Mouse (Mus musculus) hindbrain, postnatal 0 days (tissue): ENCODE results near the gene Nucb1. TPM values are rescaled to one million over a fixed set of nuclear protein-coding genes. Genes with fewer than 3 reads are reported as not detected.
"Not testable (repeated sequence)": the region's sequence is repeated elsewhere in the genome, so short reads cannot be mapped to it uniquely, and the experiment has no call there.

Experiments used
- ATAC-seq: fragments of 200-750 bp; cut with Nextera tagmentation; 2 replicates; pipeline ENCODE4 v1.8.0; 2017; ENCODE audit warnings: mild to moderate bottlenecking, moderate TSS enrichment, moderate library complexity
- DNase-seq: peaks from one replicate; pipeline ENCODE4 v3.0.0-alpha.2; 2015; ENCODE audit warnings: low spot score
- H3K27ac ChIP-seq: fragments of 300-500 bp; sonication (generic); 2 replicates; pipeline ENCODE4 v1.5.1; 2014; ENCODE audit warnings: mild to moderate bottlenecking
- H3K27me3 ChIP-seq: fragments of 300-500 bp; sonication (generic); 2 replicates; pipeline ENCODE4 v1.6.1; 2014; ENCODE audit warnings: low read length, mixed read lengths; ENCODE audit not compliant: insufficient read depth
- H3K36me3 ChIP-seq: fragments of 300-500 bp; sonication (generic); 2 replicates; pipeline ENCODE4 v1.6.1; 2014; ENCODE audit warnings: low read length, mixed read lengths; ENCODE audit not compliant: insufficient read depth
- H3K4me1 ChIP-seq: fragments of 300-500 bp; sonication (generic); 2 replicates; pipeline ENCODE4 v1.6.1; 2014; ENCODE audit warnings: antibody characterized with exemption, low read length, mixed read lengths; ENCODE audit not compliant: insufficient read depth
- H3K4me2 ChIP-seq: fragments of 300-500 bp; sonication (generic); 2 replicates; pipeline ENCODE4 v1.6.1; 2014; ENCODE audit warnings: low read depth, mild to moderate bottlenecking, low read length, moderate library complexity, mixed read lengths
- H3K4me3 ChIP-seq: fragments of 300-500 bp; sonication (generic); 2 replicates; pipeline ENCODE4 v1.5.1; 2014; ENCODE audit warnings: low read length
- H3K9ac ChIP-seq: fragments of 300-500 bp; sonication (generic); replicated peaks from 2 replicates; pipeline ENCODE4 v1.6.1; 2014; ENCODE audit warnings: mild to moderate bottlenecking, low read length, moderate library complexity, mixed read lengths
- H3K9me3 ChIP-seq: fragments of 300-500 bp; sonication (generic); 2 replicates; pipeline ENCODE4 v1.6.1; 2016; ENCODE audit warnings: low read length, mixed read lengths
- CTCF ChIP-seq: IDR thresholded peaks from 2 replicates; pipeline ENCODE4 v1.5.1; 2016; ENCODE audit warnings: antibody characterized with exemption, control low read depth, low read depth
- WGBS: fragments of 180-500 bp; shearing (Covaris S2); extraction: QIAGEN DNeasy Blood & Tissue Kit; methylation state at CpG from one replicate; pipeline ENCODE4 v1.1.7; 2014; 5-methylcytosine and 5-hydroxymethylcytosine counted together
- polyA plus RNA-seq: library from polyadenylated mRNA; unstranded; fragments of >200 nt; fragmentation: Nextera tagmentation; extraction: Ambion mirVana; gene quantifications from 2 replicates; pipeline ENCODE4 v1.2.1, GENCODE M21; 2015
- total RNA-seq: library from RNA; depleted of rRNA; stranded (reverse); fragments of >200 nt; gene quantifications from 2 replicates; pipeline ENCODE4 v1.2.3, GENCODE M21; 2014

The Nucb1 gene
- total and polyA plus RNA-seq, 2 experiments from 2014 or later = 93.7 to 144 TPM

GRCm38 (mm10) chr7:45482166-45482565 lies 28.0 kb downstream of the Nucb1 start:
- Histone ChIP-seq H3K4me3 (no peak overlapping the region), H3K4me2 (no peak overlapping the region), H3K27ac (no peak overlapping the region), H3K27me3 (no peaks in the 10 kb centered on the region), H3K9ac (no peak overlapping the region), H3K4me1 (no peaks in the 10 kb centered on the region), H3K36me3 (no peaks in the 10 kb centered on the region), H3K9me3 (no peaks in the 10 kb centered on the region)
- no peak for DNase-seq
- no peak for ATAC-seq
- TF ChIP-seq CTCF = no peak
- WGBS = 91% methylated on average over 1 of the region's 1 CpGs

DNA sequence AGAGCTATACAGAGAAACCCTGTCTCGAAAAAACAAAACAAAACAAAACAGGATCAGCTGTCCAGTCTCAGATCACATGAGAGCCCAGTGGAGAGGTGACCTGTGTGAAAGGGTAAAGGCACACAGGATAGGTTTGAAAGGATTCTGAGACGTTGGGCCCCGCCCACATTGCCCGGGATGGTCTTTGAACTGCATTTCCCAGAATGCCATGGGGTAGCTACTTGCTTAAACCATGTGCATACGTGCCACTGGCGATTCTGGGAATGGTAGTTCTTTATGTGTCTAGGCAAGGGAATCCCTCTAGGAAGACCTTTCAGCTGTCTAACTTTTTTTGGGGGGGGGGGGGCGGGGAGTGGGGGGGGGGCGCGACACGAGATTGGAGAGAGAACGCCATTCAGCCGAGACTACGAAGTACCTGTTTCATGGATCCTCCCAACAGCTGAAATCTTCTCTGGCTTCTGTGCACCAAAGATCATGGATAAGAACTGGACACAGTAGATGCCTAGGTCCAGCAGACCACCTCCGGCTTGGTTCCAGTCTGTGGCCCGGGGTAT lies 28.8 kb downstream of the Nucb1 start, which contains the start of gene Tulp2:
Gene Tulp2 (plus strand): TSS at position 504 of the 554 bp plus-strand sequence.
- no peaks in the 10 kb centered on the region for H3K9me3 ChIP-seq
- H3K4me3 ChIP-seq = no peak within 1 kb of the TSS
- H3K4me1 ChIP-seq = no peaks in the 10 kb centered on the region
- H3K36me3 ChIP-seq = no peaks in the 10 kb centered on the region
- peak; percentile 87 for ATAC-seq
- no peak within 1 kb of the TSS for H3K9ac ChIP-seq
- H3K27ac ChIP-seq = no peak within 1 kb of the TSS
- H3K4me2 ChIP-seq = no peak within 1 kb of the TSS
- WGBS = 51% methylated on average over 15 of the region's 15 CpGs
- no peak for TF ChIP-seq CTCF
- peak; percentile 76 for DNase-seq
- no peaks in the 10 kb centered on the region for H3K27me3 ChIP-seq

- ATAC-seq, H3K4me1 ChIP-seq, H3K4me3 ChIP-seq, H3K9me3 ChIP-seq, H3K27me3 ChIP-seq, DNase-seq, H3K36me3 ChIP-seq, H3K27ac ChIP-seq, H3K4me2 ChIP-seq, H3K9ac ChIP-seq: not testable (repeated sequence)
- WGBS = 73% methylated on average over 3 of the region's 4 CpGs
Observed at GRCm38 (mm10) chr7:45480310-45480709, 29.9 kb downstream of the Nucb1 start.

DNA sequence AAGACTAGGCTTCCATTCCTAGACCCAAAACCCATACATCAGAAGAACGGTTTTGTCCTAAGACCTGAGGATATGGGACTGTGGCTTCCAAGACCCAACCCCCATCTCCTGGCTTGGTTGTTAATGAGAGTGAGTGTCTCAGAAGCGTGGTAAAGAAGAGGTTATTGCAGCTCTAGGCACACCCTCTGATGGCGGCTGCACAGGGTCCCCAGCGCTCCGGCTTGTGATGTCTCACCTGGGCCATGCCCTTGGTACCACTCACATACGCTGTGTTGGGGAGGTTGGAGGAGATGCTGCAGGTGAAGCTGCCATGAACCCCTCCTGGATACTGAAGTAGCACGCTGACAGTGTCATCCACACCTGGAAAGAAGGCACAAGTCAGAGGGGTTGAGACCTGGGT lies 31.4 kb downstream of the Nucb1 start:
- ATAC-seq = no peak
- Histone ChIP-seq H3K27me3 (no peaks in the 10 kb centered on the region), H3K27ac (no peak overlapping the region), H3K9ac (no peak overlapping the region), H3K36me3 (no peaks in the 10 kb centered on the region), H3K4me2 (no peak overlapping the region), H3K9me3 (no peaks in the 10 kb centered on the region), H3K4me1 (no peaks in the 10 kb centered on the region), H3K4me3 (no peak overlapping the region)
- no peak for DNase-seq
- no peak for TF ChIP-seq CTCF
- WGBS = 96% methylated on average over 7 of the region's 7 CpGs

DNA sequence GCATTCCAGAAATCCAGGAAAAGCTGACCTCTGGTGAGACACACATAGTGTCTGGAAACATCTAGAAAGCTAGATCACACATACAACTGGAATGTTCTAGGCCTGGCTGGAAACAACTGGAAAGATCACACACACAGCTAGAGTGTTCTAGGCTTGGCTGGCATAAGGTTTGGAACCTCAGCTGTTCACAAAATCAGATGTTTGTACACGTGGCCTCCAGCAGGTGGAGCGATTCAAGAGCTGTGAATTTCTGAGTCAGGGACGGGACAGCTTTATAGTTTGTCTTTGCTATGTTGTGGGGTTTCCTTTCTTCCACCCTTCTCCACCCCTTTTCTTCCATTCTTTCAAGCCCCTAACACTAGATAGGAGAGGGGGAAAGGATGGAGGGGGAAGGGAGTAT lies 33.2 kb downstream of the Nucb1 start:
- peak; percentile 88 for TF ChIP-seq CTCF
- H3K4me2 ChIP-seq = no peak overlapping the region
- WGBS = 7% methylated on average over 3 of the region's 3 CpGs
- no peak overlapping the region for H3K9ac ChIP-seq
- no peaks in the 10 kb centered on the region for H3K27me3 ChIP-seq
- H3K36me3 ChIP-seq = no peaks in the 10 kb centered on the region
- ATAC-seq = peak; percentile 50; the same call in 1 of the 2 replicates
- H3K4me1 ChIP-seq = no peaks in the 10 kb centered on the region
- no peak overlapping the region for H3K27ac ChIP-seq
- H3K4me3 ChIP-seq = no peak overlapping the region
- DNase-seq = peak; percentile 82
- H3K9me3 ChIP-seq = no peaks in the 10 kb centered on the region

GRCm38 (mm10) chr7:45476453-45476852 lies 33.8 kb downstream of the Nucb1 start:
- DNase-seq = no peak
- H3K4me1 ChIP-seq = no peaks in the 10 kb centered on the region

DNA sequence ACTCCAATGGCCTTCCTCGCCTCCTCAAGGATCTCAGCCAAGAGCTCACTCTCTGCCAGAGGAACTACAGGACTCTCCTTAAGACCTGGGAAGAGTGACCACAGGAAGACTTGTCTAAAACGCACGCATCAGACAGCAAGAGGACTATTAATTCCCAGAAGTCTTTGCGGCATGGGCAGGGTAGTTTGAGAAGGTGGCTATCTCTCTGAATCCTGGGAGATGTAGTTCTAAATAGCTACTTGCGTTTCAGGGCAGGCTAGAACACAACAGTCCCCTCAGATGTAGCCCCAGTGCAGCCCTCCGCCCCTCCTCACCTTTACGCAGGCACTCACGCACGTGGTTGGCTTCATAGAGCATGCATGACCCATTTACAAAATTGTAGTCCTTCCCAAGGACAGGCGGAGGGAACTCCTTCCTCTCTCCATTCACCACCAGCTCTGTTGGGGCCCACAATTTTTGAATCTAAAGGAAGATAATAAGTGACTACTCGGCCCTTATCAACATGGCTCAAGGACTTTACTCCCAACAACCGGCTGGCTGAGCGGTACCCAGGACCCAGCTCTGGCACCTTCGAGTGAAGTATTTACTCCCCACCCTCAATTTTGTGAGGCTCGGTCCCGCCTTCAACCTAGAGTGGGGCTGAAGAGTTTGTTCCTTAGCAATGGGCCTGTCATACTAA lies 34.8 kb downstream of the Nucb1 start:
- Histone ChIP-seq H3K9me3 (no peaks in the 10 kb centered on the region), H3K4me2 (peak overlapping the region; percentile 29; the same call in 1 of the 2 replicates), H3K36me3 (no peaks in the 10 kb centered on the region), H3K4me3 (no peak overlapping the region), H3K9ac (no peak overlapping the region), H3K4me1 (no peaks in the 10 kb centered on the region), H3K27me3 (no peaks in the 10 kb centered on the region), H3K27ac (no peak overlapping the region)
- ATAC-seq (no peak), DNase-seq (peak; percentile 14)
- WGBS = 75% methylated on average over 16 of the region's 16 CpGs
- no peak for TF ChIP-seq CTCF

More at GRCm38 (mm10) chr7:45476453-45476852, 33.8 kb downstream of the Nucb1 start:
- Histone ChIP-seq H3K4me2 (no peak overlapping the region), H3K9me3 (no peaks in the 10 kb centered on the region), H3K36me3 (no peaks in the 10 kb centered on the region), H3K9ac (no peak overlapping the region), H3K27me3 (no peaks in the 10 kb centered on the region), H3K27ac (no peak overlapping the region), H3K4me3 (no peak overlapping the region)
- WGBS = 52% methylated on average over 1 of the region's 1 CpGs
- no peak for TF ChIP-seq CTCF
- ATAC-seq = no peak
